Mouse (Mus musculus) embryonic facial prominence, embryonic 12.5 days (tissue): Measurements from ENCODE around the gene Platr17. TPM values are rescaled to one million over a fixed set of nuclear protein-coding genes. Genes with fewer than 3 reads are reported as not detected.
"Not testable (repeated sequence)": the region's sequence is repeated elsewhere in the genome, so short reads cannot be mapped to it uniquely, and the experiment has no call there.

Source experiments
- ATAC-seq: fragments of 200-750 bp; cut with Nextera tagmentation; 2 replicates; pipeline ENCODE4 v1.8.0; 2017; ENCODE audit not compliant: insufficient number of reproducible peaks, insufficient read depth, low FRiP score, low TSS enrichment
- H3K27ac ChIP-seq: fragments of 300-500 bp; sonication (generic); 2 replicates; pipeline ENCODE4 v1.5.1; 2016; ENCODE audit warnings: mild to moderate bottlenecking
- H3K27me3 ChIP-seq: fragments of 300-500 bp; sonication (generic); 2 replicates; pipeline ENCODE4 v1.6.1; 2016; ENCODE audit warnings: mild to moderate bottlenecking, moderate library complexity
- H3K36me3 ChIP-seq: fragments of 300-500 bp; sonication (generic); 2 replicates; pipeline ENCODE4 v1.6.1; 2016; ENCODE audit warnings: mild to moderate bottlenecking
- H3K4me1 ChIP-seq: fragments of 300-500 bp; sonication (generic); 2 replicates; pipeline ENCODE4 v1.6.1; 2016
- H3K4me2 ChIP-seq: fragments of 300-500 bp; sonication (generic); replicated peaks from 2 replicates; pipeline ENCODE4 v1.6.1; 2016; ENCODE audit warnings: mild to moderate bottlenecking, moderate library complexity
- H3K4me3 ChIP-seq: fragments of 300-500 bp; sonication (generic); 2 replicates; pipeline ENCODE4 v1.5.1; 2016; ENCODE audit warnings: mild to moderate bottlenecking
- H3K9ac ChIP-seq: fragments of 300-500 bp; sonication (generic); 2 replicates; pipeline ENCODE4 v1.6.1; 2016; ENCODE audit warnings: mild to moderate bottlenecking, moderate library complexity
- H3K9me3 ChIP-seq: fragments of 300-500 bp; sonication (generic); 2 replicates; pipeline ENCODE4 v1.6.1; 2016; ENCODE audit warnings: mild to moderate bottlenecking, moderate library complexity
- WGBS: fragments of 180-500 bp; shearing (Covaris S2); methylation state at CpG from one replicate; pipeline ENCODE4 v1.1.7; 2016; 5-methylcytosine and 5-hydroxymethylcytosine counted together
- polyA plus RNA-seq: library from polyadenylated mRNA; unstranded; fragments of >200 nt; fragmentation: Nextera tagmentation; extraction: Ambion mirVana; gene quantifications from 2 replicates; pipeline ENCODE4 v1.2.1, GENCODE M21; 2016

Platr17 gene
- polyA plus RNA-seq, result 0.35 and 0.38 TPM in 2 replicates

DNA sequence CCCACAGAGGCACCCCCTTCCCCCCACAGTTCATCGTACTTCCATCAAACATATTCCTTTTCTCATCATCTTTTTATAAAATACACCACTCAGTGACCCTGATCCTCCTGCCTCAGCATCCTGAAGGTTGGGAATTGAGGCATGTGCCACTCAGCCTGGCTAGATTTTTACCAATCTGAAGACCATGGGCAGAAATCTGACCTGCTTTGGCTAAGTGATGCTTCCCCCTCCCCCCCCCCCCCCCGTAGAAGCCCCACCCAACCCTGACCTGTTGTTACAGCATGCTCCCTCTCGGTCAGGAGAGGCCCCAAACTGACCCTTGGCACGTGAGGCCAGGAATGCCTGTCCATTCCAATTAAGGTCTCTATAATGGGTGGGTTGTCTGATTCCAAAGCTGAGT is at the start of gene Platr17:
Gene Platr17 (plus strand): TSS at position 301 of the 400 bp plus-strand sequence.
- H3K36me3 ChIP-seq, H3K9ac ChIP-seq, H3K27ac ChIP-seq, H3K4me2 ChIP-seq, H3K9me3 ChIP-seq, H3K4me3 ChIP-seq, H3K27me3 ChIP-seq, ATAC-seq, H3K4me1 ChIP-seq: not testable (repeated sequence)
- WGBS, result 11% methylated on average over 4 of the region's 4 CpGs

DNA sequence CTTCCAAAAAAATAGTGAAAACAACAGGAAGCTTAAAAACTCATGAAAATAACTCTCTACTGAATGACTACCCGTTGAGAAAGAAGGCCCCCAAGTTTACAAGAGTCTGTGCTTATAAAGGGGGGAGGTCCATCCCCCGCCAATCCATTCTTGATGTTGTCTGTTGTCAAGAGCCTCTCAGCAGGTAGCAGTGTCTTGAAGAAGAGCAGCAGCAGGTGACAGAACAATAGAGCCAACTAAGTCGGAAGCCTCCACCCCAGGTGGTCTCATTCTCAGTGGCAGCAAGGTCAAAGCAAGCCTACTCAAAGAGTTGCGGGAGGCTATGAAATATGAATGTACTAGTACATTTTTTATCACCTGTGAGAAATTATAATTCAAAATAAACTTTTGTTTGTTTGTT is 47.1 kb upstream of the Platr17 start:
- H3K27ac ChIP-seq, result no peak overlapping the region
- WGBS, result 80% methylated on average over 4 of the region's 4 CpGs
- no peaks in the 10 kb centered on the region for H3K9me3 ChIP-seq
- H3K4me3 ChIP-seq, result no peak overlapping the region
- no peak for ATAC-seq
- no peaks in the 10 kb centered on the region for H3K27me3 ChIP-seq
- H3K36me3 ChIP-seq, result no peaks in the 10 kb centered on the region
- no peaks in the 10 kb centered on the region for H3K4me1 ChIP-seq
- no peak overlapping the region for H3K9ac ChIP-seq
- no peak overlapping the region for H3K4me2 ChIP-seq

DNA sequence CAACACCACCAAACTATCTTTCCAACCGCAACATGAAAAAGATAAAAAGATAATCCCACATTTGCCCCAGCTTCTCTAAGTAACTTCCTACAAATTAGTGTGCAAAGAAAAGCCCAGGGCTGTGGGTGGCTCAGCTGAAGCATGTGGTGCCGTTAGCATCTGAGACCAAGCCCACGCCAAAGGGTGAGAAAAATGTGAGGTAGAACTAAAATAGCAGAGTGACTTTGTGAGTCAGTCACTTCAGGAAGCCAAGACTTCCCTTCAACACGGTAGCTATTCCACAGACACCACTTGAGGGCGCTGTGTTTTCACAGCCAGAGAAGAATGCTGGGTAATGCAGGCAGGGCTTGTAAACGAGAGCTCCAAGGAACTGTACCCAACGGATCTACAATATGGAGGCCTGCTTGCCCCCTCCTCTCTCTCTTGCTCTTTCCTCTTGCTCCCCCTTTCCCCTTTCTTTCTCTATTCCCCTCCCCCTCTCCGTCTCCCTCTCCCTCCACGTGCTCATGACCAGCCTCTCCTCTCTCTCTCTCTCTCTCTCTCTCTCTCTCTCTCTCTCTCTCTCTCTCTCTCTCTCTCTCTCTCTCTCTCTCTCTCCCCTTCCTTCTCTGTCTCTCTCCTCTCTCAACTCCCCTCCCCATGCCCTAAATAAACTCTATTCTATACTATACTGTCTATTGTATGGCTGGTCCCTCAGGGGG is 39.5 kb upstream of the Platr17 start:
- H3K27ac ChIP-seq, result no peak overlapping the region
- no peak overlapping the region for H3K9ac ChIP-seq
- H3K4me3 ChIP-seq, result no peak overlapping the region
- no peaks in the 10 kb centered on the region for H3K4me1 ChIP-seq
- H3K36me3 ChIP-seq, result no peaks in the 10 kb centered on the region
- no peaks in the 10 kb centered on the region for H3K9me3 ChIP-seq
- WGBS, result 36% methylated on average over 9 of the region's 9 CpGs
- no peak for ATAC-seq
- H3K27me3 ChIP-seq, result no peaks in the 10 kb centered on the region
- no peak overlapping the region for H3K4me2 ChIP-seq

DNA sequence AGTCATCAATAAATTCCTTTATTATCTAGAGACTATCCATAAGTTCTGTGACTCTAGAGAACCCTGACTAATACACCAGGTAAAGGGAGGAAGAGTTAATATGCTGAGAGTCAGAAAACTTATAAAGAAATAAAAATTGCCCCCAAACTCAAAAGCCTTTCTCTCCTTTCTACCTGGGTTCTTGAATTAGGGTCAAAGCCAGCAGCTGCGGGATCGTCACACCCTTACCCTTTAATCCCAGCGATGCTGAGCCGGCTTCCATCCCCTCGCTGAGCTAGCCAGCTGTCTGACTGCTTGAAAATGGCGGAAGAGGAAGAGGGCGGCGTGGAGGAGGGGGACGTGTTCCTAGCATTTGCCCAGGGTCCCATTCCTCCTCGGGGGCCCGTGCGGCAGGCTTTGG is 31.4 kb upstream of the Platr17 start, which contains the start of gene Gm7029:
Gene Gm7029 (plus strand): TSS at position 301 of the 400 bp plus-strand sequence.
- not testable (repeated sequence) for H3K27ac ChIP-seq, ATAC-seq, H3K9ac ChIP-seq, H3K9me3 ChIP-seq, H3K27me3 ChIP-seq, H3K4me3 ChIP-seq, H3K4me1 ChIP-seq, H3K4me2 ChIP-seq
- 69% methylated on average over 4 of the region's 12 CpGs for WGBS
- peaks cover 23% of the 10 kb centered on the region for H3K36me3 ChIP-seq

DNA sequence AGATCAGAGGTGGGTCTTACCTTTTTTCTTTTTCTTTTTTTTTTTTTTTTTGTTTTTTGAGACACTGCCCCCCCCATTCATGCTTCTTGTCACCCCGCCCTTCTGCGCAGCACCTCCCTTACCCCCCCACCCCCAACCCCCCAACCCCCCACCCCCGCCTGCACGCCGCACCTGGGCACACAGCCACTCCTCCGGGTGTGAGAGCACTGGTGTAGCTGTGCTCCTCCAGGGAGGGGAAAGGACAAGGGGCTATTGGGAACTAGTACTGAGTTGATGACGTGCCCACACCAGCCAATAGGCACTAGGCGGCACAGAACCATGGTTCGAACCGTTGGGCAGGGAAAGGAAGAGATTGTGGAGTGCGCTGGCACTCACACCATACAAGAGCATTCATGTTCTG is 30.5 kb upstream of the Platr17 start:
- Histone ChIP-seq H3K4me2 (no peak overlapping the region), H3K36me3 (peaks cover 26% of the 10 kb centered on the region), H3K27me3 (no peaks in the 10 kb centered on the region), H3K27ac (no peak overlapping the region), H3K4me1 (no peaks in the 10 kb centered on the region), H3K9ac (no peak overlapping the region), H3K4me3 (no peak overlapping the region), H3K9me3 (no peaks in the 10 kb centered on the region)
- ATAC-seq, result no peak
- 81% methylated on average over 11 of the region's 11 CpGs for WGBS

DNA sequence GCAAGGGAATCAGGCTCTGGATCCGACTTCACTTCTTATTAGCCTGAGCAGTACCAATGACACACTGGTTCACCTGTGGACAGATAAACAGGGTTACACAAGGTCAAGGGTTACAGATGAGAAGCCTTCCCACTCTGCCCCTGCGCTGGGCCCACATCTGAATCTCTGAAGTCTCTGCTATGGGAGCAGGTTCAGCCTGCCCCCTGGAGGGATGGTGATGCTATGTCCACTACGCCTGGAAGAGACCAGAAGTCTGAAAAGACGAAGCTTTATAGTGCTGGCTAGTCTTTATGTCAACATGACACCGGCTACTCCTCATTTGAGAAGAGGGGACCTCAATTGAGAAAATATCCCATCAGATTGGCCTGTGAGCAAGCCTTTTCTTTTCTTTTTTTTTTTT is 29.1 kb upstream of the Platr17 start:
- not testable (repeated sequence) for H3K27ac ChIP-seq, H3K9me3 ChIP-seq, H3K4me1 ChIP-seq, H3K4me2 ChIP-seq, H3K27me3 ChIP-seq, ATAC-seq, H3K9ac ChIP-seq, H3K4me3 ChIP-seq
- 79% methylated on average over 5 of the region's 5 CpGs for WGBS
- H3K36me3 ChIP-seq, result peaks cover 33% of the 10 kb centered on the region

DNA sequence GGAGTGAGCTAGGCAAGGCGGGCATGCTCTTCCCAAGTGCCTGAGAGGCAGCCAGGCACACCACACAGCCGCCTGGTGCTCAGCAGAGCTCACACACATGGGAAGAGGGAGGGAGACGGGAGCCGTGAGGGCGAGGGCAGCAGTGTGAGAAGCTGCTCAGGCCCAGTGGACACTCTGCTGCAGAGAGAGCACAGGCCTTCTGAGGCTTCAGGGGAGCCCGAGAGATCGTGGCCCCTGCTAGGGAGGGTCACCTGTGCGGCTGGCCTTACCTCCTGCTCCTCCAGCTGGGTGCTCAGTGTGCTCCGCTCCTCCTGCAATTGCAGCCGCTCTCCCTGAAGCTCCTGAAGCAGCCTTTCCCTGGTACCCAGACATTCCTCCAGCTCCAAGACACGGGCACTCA is 20.6 kb upstream of the Platr17 start:
- H3K9me3 ChIP-seq, H3K9ac ChIP-seq, H3K4me2 ChIP-seq, H3K27me3 ChIP-seq, H3K27ac ChIP-seq, H3K4me1 ChIP-seq, ATAC-seq, H3K4me3 ChIP-seq: not testable (repeated sequence)
- peaks cover 37% of the 10 kb centered on the region for H3K36me3 ChIP-seq
- 90% methylated on average over 10 of the region's 11 CpGs for WGBS

DNA sequence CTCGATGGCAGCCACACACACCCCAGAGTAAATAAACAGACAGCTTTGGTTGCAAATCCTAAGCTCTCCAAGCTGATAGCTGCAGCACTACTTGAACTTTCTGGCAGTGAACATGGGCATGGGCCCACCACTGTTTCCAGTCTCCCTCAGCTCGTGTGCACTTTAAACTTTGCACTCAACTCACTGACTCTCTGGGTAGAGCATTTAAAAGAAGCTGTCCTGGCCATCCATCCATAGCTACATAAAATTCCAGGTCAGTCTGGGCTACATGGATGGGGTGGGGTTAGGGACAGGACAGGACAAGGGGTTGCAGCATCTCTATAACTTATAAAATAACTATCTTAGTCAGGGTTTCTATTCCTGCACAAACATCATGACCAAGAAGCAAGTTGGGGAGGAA is 17.1 kb upstream of the Platr17 start:
- H3K27ac ChIP-seq, result not testable (repeated sequence)

DNA sequence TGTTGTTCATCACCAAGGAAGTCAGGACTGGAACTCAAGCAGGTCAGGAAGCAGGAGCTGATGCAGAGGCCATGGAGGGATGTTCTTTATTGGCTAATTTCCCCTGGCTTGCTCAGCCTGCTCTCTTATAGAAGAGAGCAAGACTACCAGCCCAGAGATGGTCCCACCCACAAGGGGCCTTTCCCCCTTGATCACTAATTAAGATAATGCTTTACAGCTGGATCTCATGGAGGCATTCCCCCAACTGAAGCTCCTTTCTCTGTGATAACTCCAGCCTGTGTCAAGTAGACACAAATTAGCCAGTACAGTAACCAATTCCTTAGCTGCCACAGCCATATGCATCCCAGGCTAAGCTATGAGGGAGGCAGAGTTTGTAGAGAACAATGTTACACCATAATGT is 16.7 kb upstream of the Platr17 start:
- peak overlapping the region; percentile 26 for H3K4me2 ChIP-seq
- peaks cover 10% of the 10 kb centered on the region for H3K4me1 ChIP-seq
- H3K36me3 ChIP-seq, result peaks cover 15% of the 10 kb centered on the region
- not testable (repeated sequence) for ATAC-seq, H3K4me3 ChIP-seq, H3K9ac ChIP-seq, H3K27me3 ChIP-seq, H3K9me3 ChIP-seq, H3K27ac ChIP-seq

More for the DNA sequence above, 17.1 kb upstream of the Platr17 start:
- ATAC-seq, H3K27me3 ChIP-seq, H3K9ac ChIP-seq, H3K9me3 ChIP-seq, H3K4me3 ChIP-seq: not testable (repeated sequence)
- whole genome bisulfite sequencing, result 68% methylated on average over 2 of the region's 2 CpGs
- H3K36me3 ChIP-seq, result peaks cover 17% of the 10 kb centered on the region
- peaks cover 10% of the 10 kb centered on the region for H3K4me1 ChIP-seq
- peak overlapping the region; percentile 26 for H3K4me2 ChIP-seq

DNA sequence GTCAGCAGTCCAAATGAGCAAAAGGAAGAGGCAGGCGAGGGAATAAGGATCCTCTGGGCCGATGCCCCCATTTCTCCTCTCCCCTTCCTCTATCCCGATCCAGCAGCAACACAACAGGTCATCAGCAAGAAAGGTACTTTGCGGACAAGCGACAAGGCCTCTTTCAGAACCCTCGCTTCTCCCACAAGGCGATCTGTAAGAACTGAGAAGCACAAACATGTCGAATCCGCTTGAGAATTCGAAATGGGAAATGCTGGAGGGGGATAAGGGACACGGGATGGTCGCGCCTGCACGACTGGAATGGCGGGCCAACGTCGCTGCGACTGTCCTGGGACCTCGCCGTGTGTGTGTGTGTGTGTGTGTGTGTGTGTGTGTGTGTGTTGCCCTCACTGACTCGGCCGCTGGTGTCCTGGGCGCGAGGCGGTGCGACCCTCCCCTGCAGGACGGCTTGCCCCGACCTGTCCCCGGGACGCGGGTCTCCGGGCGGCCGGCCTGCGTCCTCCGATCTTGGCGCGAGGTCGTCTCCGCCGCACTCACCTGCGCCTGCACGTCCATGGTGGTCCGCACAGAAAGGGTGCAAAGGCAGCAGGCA is 14.9 kb upstream of the Platr17 start:
- ATAC-seq, result peak; percentile 39
- peaks cover 10% of the 10 kb centered on the region for H3K4me1 ChIP-seq
- H3K36me3 ChIP-seq, H3K9me3 ChIP-seq, H3K27me3 ChIP-seq: not testable (repeated sequence)
- peak overlapping the region; percentile 70 for H3K9ac ChIP-seq
- peak overlapping the region; percentile 78 for H3K4me3 ChIP-seq
- H3K27ac ChIP-seq, result peak overlapping the region; percentile 76
- 0% methylated on average over 37 of the region's 44 CpGs for WGBS
- peak overlapping the region; percentile 64 for H3K4me2 ChIP-seq

DNA sequence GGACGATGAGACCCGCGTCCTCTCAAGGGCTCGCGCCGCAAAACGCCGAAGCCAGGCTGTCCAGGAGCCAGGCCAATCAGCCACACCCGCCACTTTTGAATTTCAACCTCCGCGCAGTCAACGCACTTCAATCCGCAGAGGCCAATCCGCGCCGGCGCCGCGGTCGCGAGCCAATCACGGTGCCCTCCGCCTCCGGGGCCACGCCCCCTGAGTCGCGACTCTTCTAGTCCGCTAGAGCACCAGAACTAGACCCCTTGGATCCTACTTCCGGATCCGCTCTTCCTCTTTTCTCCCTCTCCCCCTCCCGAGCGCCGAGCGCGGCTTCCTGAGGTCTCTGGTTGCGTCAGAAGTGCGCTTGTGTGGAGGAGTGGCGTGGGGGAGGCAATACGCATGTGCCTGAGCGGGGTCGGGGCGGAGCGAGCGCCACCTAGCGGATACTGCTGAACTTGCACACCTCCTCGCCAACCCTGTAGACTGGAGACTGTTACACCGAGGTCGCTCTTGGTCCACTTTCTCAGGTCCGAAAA is 14.3 kb upstream of the Platr17 start, which contains the start of gene Kifc1:
Gene Kifc1 (minus strand): TSS at position 129 of the 527 bp plus-strand sequence.
- H3K36me3 ChIP-seq, result peaks cover 4% of the 10 kb centered on the region
- peak; percentile 98 for ATAC-seq
- H3K4me1 ChIP-seq, result peaks cover 10% of the 10 kb centered on the region
- 1% methylated on average over 49 of the region's 49 CpGs for WGBS
- peak within 1 kb of the TSS; percentile 64 for H3K4me2 ChIP-seq
- peak within 1 kb of the TSS; percentile 70 for H3K9ac ChIP-seq
- peak within 1 kb of the TSS; percentile 78 for H3K4me3 ChIP-seq
- H3K27me3 ChIP-seq, result no peaks in the 10 kb centered on the region
- peak within 1 kb of the TSS; percentile 76 for H3K27ac ChIP-seq
- H3K9me3 ChIP-seq, result no peaks in the 10 kb centered on the region

DNA sequence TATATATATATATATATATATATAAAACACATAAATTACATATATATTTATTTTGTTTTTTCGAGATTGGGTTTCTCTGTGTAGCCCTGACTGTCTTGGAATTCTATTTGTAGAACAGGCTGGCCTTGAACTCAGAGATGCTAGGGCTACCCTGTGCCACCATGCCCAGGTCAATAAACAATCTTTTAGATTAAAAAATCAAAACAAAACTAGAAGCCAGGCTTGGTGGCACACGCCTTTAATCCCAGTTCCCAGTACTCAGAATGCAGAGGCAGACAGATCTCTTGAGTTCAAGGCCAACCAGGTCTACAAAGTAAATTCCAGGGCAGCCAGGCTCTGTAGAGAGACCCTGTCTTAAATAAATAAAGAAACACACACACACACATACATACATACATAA is 13.6 kb upstream of the Platr17 start:
- no peak overlapping the region for H3K4me3 ChIP-seq
- ATAC-seq, result no peak
- H3K27me3 ChIP-seq, result no peaks in the 10 kb centered on the region
- H3K27ac ChIP-seq, result no peak overlapping the region
- H3K9me3 ChIP-seq, result no peaks in the 10 kb centered on the region
- no peak overlapping the region for H3K4me2 ChIP-seq
- peaks cover 10% of the 10 kb centered on the region for H3K4me1 ChIP-seq
- no peaks in the 10 kb centered on the region for H3K36me3 ChIP-seq
- H3K9ac ChIP-seq, result no peak overlapping the region
- WGBS, result 69% methylated on average over 2 of the region's 2 CpGs
